Mouse (Mus musculus): ENCODE measurements around the gene Igfbpl1. TPM values are rescaled to one million over a fixed set of nuclear protein-coding genes. Genes with fewer than 3 reads are reported as not detected.

Gene Igfbpl1
- polyA plus RNA-seq, 1 experiment from 2014 or later = 63.2 TPM

DNA sequence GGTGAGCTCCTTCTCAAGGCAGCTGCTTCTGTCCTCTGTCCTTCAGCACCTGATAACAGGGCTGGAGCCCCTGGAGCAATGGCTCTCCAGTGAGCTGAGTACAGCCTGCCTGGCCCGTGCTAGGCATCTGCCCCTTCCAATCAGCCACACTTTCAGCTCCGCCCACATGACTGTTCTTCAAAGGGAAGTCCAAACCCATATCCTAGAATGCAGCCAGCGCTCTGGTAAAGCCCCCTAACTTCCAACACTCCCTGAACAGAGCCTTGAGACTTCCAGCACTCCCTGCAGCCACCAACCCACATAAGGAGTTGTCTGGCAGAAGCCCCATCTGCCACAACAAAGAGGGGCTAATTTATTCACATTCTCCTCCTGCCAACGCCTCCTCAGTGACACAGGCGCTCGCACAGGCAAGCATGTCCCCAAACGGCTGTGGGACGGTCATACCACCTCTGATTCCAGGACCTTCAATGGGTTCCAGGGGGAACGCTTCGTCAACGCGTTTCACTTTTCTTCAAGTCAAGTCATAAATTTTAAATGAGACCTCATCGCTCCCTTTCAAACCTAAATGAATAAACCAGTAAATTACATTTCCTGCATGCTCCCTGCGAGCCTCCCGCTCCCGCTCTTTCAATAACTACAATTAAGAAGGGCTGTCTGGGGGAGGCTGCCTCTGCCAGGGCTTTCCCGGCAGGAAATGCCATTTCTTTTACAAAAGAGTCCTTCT, 7.4 kb downstream of the Igfbpl1 start:
- Histone ChIP-seq H3K9ac (peak overlapping the region; percentile 30), H3K4me2 (replicated peaks) (peak overlapping the region; percentile 55), H3K9me3 (no peaks in the 10 kb centered on the region), H3K4me3 (peak overlapping the region; percentile 21), H3K27me3 (replicated peaks) (peaks cover 3% of the 10 kb centered on the region; the same call in 1 of the 2 replicates), H3K4me1 (peaks cover 67% of the 10 kb centered on the region), H3K27ac (peak overlapping the region; percentile 92), H3K36me3 (peaks cover 17% of the 10 kb centered on the region)
- peak; percentile 69 for ATAC-seq (ENCODE audit: low FRiP score, low read depth)
- under 1% methylated on average over 17 of the region's 17 CpGs for WGBS

DNA sequence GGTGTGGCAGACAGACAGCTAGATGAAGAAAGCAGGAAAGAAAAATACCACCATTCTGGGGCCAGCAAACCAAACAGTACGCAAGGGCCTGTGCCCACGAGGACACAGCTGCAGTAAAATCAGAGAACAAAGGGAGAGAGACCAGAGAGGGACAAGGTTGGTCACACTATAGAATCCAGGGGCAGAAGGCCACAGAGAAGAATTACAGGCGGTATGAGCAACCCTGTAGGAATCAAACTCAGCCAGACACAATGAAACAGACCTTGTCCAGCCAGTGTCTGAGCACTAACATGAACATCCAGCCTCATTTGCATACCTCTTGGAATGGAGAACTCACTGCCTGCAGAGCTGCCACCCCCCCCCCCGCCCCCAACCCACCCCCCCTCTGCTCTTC, 7.9 kb downstream of the Igfbpl1 start:
- H3K9me3 ChIP-seq = no peaks in the 10 kb centered on the region
- peak overlapping the region; percentile 30 for H3K9ac ChIP-seq
- no peaks in the 10 kb centered on the region for H3K27me3 ChIP-seq (replicated peaks)
- H3K27ac ChIP-seq = peak overlapping the region; percentile 92
- peak; percentile 37 for ATAC-seq (ENCODE audit: low FRiP score, low read depth)
- peak overlapping the region; percentile 55 for H3K4me2 ChIP-seq (replicated peaks)
- H3K4me1 ChIP-seq = peaks cover 62% of the 10 kb centered on the region
- peak overlapping the region; percentile 21 for H3K4me3 ChIP-seq
- WGBS = 4% methylated on average over 4 of the region's 4 CpGs
- peaks cover 23% of the 10 kb centered on the region for H3K36me3 ChIP-seq

DNA sequence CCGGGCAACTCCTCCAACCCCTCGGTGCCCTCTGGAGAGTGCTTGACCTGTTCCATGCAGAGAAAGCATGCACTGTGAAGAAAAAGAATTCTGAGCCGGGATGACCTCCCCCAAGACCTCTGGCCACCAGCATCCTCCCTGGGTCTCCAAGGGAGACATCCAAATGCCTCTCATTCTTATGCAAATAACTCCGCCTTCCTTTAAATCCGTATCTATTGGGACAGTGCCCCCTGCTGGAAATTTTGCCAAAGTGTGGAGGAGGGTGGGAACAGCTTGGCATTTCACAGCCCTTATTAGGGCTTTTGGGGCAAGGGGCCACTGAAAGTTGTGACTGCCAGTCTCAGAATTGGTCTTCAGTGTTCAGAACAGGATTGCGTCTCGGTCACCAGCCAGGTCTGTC, 11.2 kb downstream of the Igfbpl1 start:
- Histone ChIP-seq H3K4me3 (no peak overlapping the region), H3K9ac (no peak overlapping the region), H3K36me3 (peaks cover 40% of the 10 kb centered on the region), H3K27me3 (replicated peaks) (no peaks in the 10 kb centered on the region), H3K4me2 (replicated peaks) (no peak overlapping the region), H3K4me1 (peaks cover 36% of the 10 kb centered on the region), H3K9me3 (no peaks in the 10 kb centered on the region), H3K27ac (no peak overlapping the region)
- no peak for ATAC-seq (ENCODE audit: low FRiP score, low read depth)
- WGBS = 22% methylated on average over 7 of the region's 7 CpGs

DNA sequence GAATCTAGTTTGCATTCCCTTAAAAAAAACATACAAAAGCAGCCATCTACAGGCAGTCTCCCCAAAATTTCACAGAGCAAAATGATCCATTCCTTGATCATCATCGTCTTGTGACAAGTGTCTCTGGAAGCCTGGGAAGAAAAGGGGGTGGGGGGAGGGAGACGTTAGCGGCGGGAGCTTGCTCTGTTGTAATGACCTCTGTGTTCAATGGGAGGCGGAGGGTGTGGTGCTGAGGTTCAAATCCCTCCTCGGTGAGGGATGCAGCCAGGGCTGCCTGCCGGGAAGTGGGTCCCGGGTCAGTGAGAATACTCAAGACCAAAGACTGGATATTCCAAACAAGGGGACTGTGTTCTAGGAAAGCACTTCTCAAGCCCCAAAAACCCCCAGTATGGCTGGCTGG, 15.5 kb downstream of the Igfbpl1 start:
- Histone ChIP-seq H3K4me2 (replicated peaks) (no peak overlapping the region), H3K9ac (no peak overlapping the region), H3K4me3 (no peak overlapping the region), H3K27me3 (replicated peaks) (no peaks in the 10 kb centered on the region), H3K4me1 (peaks cover 2% of the 10 kb centered on the region; the same call in 1 of the 2 replicates), H3K27ac (no peak overlapping the region), H3K9me3 (no peaks in the 10 kb centered on the region), H3K36me3 (peaks cover 47% of the 10 kb centered on the region)
- ATAC-seq (ENCODE audit: low FRiP score, low read depth) = no peak
- 20% methylated on average over 8 of the region's 8 CpGs for WGBS

DNA sequence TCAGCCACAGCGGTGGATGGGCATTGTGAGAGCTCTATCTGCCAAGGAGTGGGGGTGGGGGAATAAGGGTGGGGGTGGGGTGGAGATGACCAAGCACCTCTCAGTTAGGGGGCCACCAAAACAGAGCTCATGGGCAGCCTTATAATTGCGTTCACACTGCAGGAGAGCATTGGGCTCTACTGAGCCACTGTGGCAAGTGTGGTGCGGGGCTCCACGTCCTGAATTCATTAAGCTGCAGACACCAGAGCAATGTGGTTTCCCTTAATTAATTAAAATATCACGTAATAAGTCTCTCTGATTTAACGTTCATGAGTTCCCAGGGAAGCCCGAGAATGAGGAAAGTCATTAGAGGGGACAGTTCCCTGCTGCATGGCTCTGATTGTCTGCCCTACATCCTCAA, 18.7 kb downstream of the Igfbpl1 start:
- H3K9ac ChIP-seq = no peak overlapping the region
- H3K4me1 ChIP-seq = no peaks in the 10 kb centered on the region
- WGBS = 42% methylated on average over 7 of the region's 7 CpGs
- H3K36me3 ChIP-seq = peaks cover 31% of the 10 kb centered on the region; the same call in 1 of the 2 replicates
- no peaks in the 10 kb centered on the region for H3K9me3 ChIP-seq
- H3K4me2 ChIP-seq (replicated peaks) = no peak overlapping the region
- no peak for ATAC-seq (ENCODE audit: low FRiP score, low read depth)
- H3K27ac ChIP-seq = no peak overlapping the region
- no peaks in the 10 kb centered on the region for H3K27me3 ChIP-seq (replicated peaks)
- H3K4me3 ChIP-seq = no peak overlapping the region

DNA sequence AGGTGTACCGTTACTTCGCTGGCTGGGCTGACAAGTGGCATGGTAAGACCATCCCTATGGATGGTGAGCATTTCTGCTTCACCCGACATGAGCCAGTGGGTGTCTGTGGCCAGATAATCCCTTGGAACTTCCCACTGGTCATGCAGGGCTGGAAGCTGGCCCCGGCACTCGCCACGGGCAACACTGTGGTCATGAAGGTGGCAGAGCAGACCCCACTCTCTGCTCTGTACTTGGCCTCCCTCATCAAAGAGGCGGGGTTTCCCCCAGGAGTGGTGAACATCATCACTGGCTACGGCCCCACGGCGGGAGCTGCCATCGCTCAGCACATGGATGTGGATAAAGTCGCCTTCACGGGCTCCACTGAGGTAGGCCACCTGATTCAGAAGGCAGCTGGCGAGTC, 23.8 kb downstream of the Igfbpl1 start:
- no peak overlapping the region for H3K9ac ChIP-seq
- no peak overlapping the region for H3K4me2 ChIP-seq (replicated peaks)
- H3K27ac ChIP-seq = no peak overlapping the region
- no peaks in the 10 kb centered on the region for H3K9me3 ChIP-seq
- H3K4me1 ChIP-seq = peaks cover 5% of the 10 kb centered on the region; the same call in 1 of the 2 replicates
- H3K4me3 ChIP-seq = no peak overlapping the region
- no peak for ATAC-seq (ENCODE audit: low FRiP score, low read depth)
- H3K27me3 ChIP-seq (replicated peaks) = no peaks in the 10 kb centered on the region
- WGBS = 93% methylated on average over 14 of the region's 14 CpGs
- peaks cover 9% of the 10 kb centered on the region; the same call in 1 of the 2 replicates for H3K36me3 ChIP-seq

DNA sequence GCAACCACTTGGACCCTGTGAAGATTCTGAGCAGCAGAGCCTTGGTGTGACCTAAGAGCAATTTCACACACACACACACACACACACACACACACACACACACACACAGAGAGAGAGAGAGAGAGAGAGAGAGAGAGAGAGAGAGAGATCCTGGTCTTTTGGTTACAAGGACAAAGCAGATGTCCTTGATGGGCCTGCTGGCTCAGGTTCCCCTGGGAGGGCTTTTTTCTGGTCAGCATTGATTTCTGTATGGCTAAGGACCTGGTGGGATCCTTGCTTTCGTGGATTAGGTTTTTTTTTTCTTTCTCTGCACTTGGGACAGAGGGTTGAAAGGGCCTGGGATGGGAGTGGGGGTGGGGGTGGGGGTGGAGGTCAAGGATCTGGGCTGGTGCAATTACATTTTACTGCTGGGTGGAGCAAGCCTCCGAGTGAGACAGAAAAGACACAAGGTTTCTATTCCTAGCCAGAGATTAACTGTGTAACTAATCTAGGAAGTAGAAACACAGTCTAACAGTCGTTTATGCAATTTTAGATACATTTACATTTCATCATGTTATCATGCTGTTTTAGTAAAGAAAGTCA, 26.7 kb downstream of the Igfbpl1 start:
- Histone ChIP-seq H3K4me1 (peaks cover 13% of the 10 kb centered on the region), H3K9ac (no peak overlapping the region), H3K27me3 (replicated peaks) (no peaks in the 10 kb centered on the region), H3K4me3 (no peak overlapping the region), H3K27ac (no peak overlapping the region), H3K9me3 (no peaks in the 10 kb centered on the region), H3K4me2 (replicated peaks) (0 out of 2 replicates have a peak overlapping the region, but pooled peaks have one; percentile 9), H3K36me3 (peaks cover 9% of the 10 kb centered on the region; the same call in 1 of the 2 replicates)
- WGBS = 20% methylated on average over 3 of the region's 3 CpGs
- ATAC-seq (ENCODE audit: low FRiP score, low read depth) = no peak

DNA sequence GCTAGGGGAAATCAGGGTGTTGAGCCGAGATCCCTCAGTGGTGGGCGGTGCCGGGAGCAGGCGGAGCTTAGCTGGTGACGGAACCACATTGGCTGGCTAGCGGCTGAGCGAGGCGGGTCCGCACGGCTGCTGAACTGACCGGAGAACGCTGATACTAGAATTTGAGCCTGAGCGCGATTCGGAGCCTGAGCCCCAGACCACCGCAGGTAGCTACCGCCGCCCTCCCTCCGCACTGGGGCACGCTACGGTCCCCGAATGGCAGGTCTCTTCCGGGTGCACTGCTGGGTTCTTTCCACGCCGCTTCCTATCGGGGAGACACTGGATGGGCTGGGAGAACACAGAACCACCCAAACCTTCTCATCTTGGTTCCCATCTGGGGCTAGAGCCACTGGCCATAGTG, 27.8 kb downstream of the Igfbpl1 start, which contains the start of gene Aldh1b1:
Gene Aldh1b1, plus strand, starts transcription at position 59 of the 400 bp plus-strand sequence.
- WGBS = under 1% methylated on average over 26 of the region's 26 CpGs
- H3K4me2 ChIP-seq (replicated peaks) = peak within 1 kb of the TSS; percentile 80
- no peak within 1 kb of the TSS for H3K27ac ChIP-seq
- H3K9me3 ChIP-seq = no peaks in the 10 kb centered on the region
- no peaks in the 10 kb centered on the region for H3K27me3 ChIP-seq (replicated peaks)
- peak within 1 kb of the TSS; percentile 43 for H3K4me3 ChIP-seq
- peaks cover 13% of the 10 kb centered on the region for H3K4me1 ChIP-seq
- peak; percentile 69 for ATAC-seq (ENCODE audit: low FRiP score, low read depth)
- H3K36me3 ChIP-seq = peaks cover 9% of the 10 kb centered on the region; the same call in 1 of the 2 replicates
- peak within 1 kb of the TSS; percentile 68 for H3K9ac ChIP-seq

DNA sequence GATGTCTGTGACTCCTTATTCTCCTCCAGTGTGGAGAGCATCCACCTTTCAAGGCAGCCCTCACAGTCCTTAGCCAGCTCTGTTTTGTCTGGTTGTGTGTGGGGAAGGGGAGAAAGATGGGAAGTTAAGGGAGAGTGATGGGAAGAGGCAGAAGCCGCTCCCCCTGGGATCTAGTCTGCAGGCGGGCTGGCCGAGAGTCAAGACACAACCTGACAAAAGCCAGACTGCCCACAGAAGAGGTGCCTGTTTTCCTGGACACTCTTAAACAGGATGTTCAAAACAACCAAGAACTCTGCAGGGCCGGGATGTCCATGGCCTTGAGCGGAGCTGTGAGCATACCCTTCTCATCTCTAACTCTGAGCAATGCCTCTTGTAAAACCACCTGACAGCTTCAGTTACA, 30.0 kb downstream of the Igfbpl1 start:
- no peaks in the 10 kb centered on the region for H3K27me3 ChIP-seq (replicated peaks)
- H3K4me2 ChIP-seq (replicated peaks) = no peak overlapping the region
- H3K36me3 ChIP-seq = no peaks in the 10 kb centered on the region
- no peak overlapping the region for H3K27ac ChIP-seq
- no peak overlapping the region for H3K9ac ChIP-seq
- peaks cover 13% of the 10 kb centered on the region for H3K4me1 ChIP-seq
- WGBS = 78% methylated on average over 5 of the region's 5 CpGs
- no peak overlapping the region for H3K4me3 ChIP-seq
- H3K9me3 ChIP-seq = no peaks in the 10 kb centered on the region
- no peak for ATAC-seq (ENCODE audit: low FRiP score, low read depth)

DNA sequence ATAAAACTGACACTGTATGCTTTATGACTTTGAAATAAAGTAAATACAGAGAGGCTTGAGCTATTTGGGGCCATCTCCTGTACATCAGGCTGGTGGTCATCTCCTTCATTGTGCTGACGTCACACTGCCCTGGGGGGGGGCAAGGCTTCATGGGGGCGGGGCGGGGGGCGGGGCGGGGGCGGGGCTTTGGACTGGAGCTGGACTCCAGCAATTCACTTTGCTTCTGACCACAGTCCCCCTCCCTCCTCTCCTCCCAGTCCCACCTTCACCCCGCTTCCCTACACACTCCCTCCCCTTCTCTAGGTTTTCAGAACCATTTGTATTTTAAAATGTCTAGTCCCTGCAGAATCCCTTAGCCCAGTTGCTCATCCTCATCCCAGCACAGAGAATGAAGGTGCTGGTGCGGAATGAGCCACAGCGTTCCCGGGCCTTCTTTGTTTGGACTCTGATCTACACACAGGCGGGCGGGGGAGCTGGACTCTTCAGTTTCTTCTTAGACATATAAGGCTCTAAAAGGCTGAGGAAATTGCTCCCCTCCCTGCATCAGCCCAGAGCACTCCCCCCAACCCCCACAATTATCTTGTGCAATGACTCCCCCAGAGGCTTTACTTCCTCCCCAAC, 31.4 kb downstream of the Igfbpl1 start:
- H3K4me2 ChIP-seq (replicated peaks) = peak overlapping the region; percentile 54
- no peaks in the 10 kb centered on the region for H3K27me3 ChIP-seq (replicated peaks)
- peaks cover 13% of the 10 kb centered on the region for H3K4me1 ChIP-seq
- peak overlapping the region; percentile 38; the same call in 1 of the 2 replicates for H3K9ac ChIP-seq
- no peak overlapping the region for H3K27ac ChIP-seq
- H3K36me3 ChIP-seq = no peaks in the 10 kb centered on the region
- H3K4me3 ChIP-seq = peak overlapping the region; percentile 12; the same call in 1 of the 2 replicates
- ATAC-seq (ENCODE audit: low FRiP score, low read depth) = peak; percentile 65
- WGBS = 5% methylated on average over 12 of the region's 12 CpGs
- no peaks in the 10 kb centered on the region for H3K9me3 ChIP-seq

DNA sequence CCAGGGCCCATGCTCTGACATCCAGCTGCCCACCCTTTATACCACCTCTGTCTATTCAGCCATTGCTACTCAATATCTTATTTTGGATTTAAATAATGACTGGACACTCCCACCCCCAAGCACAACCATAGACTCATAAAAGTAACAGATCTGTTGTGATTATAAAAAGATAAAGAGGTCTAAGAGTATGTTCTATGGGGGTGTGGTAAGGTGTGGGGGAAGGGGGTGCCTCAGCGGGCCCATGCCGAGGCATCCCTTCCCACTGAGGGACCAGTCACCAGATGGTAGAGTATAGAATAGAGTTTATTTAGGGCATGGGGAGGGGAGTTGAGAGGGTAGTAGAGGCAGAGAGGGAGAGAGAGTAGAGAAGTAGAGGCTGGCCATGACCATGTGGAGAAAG, 36.7 kb downstream of the Igfbpl1 start:
- no peak for ATAC-seq (ENCODE audit: low FRiP score, low read depth)
- no peaks in the 10 kb centered on the region for H3K27me3 ChIP-seq (replicated peaks)
- no peak overlapping the region for H3K27ac ChIP-seq
- H3K36me3 ChIP-seq = no peaks in the 10 kb centered on the region
- no peak overlapping the region for H3K9ac ChIP-seq
- peaks cover 4% of the 10 kb centered on the region for H3K4me1 ChIP-seq
- no peak overlapping the region for H3K4me3 ChIP-seq
- 77% methylated on average over 2 of the region's 2 CpGs for WGBS
- H3K9me3 ChIP-seq = no peaks in the 10 kb centered on the region
- H3K4me2 ChIP-seq (replicated peaks) = no peak overlapping the region

DNA sequence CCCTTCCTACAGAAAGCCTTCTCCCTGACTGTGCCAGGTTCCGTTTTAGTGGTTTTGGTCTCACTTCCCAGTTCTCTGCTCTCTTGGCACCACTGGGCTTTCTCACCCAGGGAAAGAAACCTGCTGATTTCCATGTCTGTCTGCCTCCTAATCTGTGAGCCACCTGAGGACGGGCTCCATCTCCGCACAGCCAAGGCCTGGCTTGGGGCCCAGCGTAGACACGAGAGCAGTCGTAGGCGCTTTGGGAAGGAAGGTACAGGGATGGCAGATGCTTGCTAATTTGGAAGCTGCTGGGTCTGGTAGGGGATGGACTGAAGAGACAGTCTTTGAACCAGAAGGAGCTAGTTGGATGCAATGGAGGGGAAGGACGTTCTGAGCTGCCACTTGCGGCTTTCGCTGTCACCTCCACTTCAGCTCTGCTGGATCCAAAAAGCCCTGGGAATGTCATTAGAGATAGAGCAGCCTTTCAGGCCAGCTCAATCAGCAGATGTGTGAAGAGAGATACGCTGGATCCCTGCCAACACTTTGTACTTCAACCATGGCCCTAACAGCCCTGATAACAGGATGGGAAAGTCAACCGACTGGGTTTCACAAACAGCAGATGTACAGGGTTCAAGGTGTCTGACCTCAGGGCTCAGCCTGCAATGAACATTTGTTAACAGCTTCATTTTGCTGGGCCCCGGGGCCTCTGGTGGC, 37.3 kb downstream of the Igfbpl1 start:
- 73% methylated on average over 13 of the region's 13 CpGs for WGBS
- ATAC-seq (ENCODE audit: low FRiP score, low read depth) = no peak
- Histone ChIP-seq H3K36me3 (no peaks in the 10 kb centered on the region), H3K4me3 (no peak overlapping the region), H3K9ac (no peak overlapping the region), H3K9me3 (no peaks in the 10 kb centered on the region), H3K27me3 (replicated peaks) (no peaks in the 10 kb centered on the region), H3K4me1 (peaks cover 4% of the 10 kb centered on the region), H3K4me2 (replicated peaks) (no peak overlapping the region), H3K27ac (no peak overlapping the region)

Measured in neural tube, embryonic 12.5 days (tissue).